Mouse (Mus musculus) forebrain, embryonic 10.5 days (tissue): ENCODE measurements around the gene Naaladl1. TPM values are rescaled to one million over a fixed set of nuclear protein-coding genes. Genes with fewer than 3 reads are reported as not detected.
A peak's percentile ranks its signal among the peaks of the same experiment; 100 is the strongest.

Source experiments
- DNase-seq: peaks from one replicate; pipeline ENCODE4 v3.0.0-alpha.2; 2017; ENCODE audit warnings: low spot score; ENCODE audit errors: extremely low spot score
- H3K27ac ChIP-seq: fragments of 300-500 bp; sonication (generic); 2 replicates; pipeline ENCODE4 v1.5.1; 2016; ENCODE audit warnings: mild to moderate bottlenecking
- H3K27me3 ChIP-seq: fragments of 300-500 bp; sonication (generic); 2 replicates; pipeline ENCODE4 v1.6.1; 2016; ENCODE audit warnings: mild to moderate bottlenecking; ENCODE audit not compliant: poor library complexity, severe bottlenecking
- H3K36me3 ChIP-seq: fragments of 300-500 bp; sonication (generic); replicated peaks from 2 replicates; pipeline ENCODE4 v1.6.1; 2016; ENCODE audit warnings: mild to moderate bottlenecking, moderate library complexity
- H3K4me1 ChIP-seq: fragments of 300-500 bp; sonication (generic); 2 replicates; pipeline ENCODE4 v1.6.1; 2016
- H3K4me3 ChIP-seq: fragments of 300-500 bp; sonication (generic); 2 replicates; pipeline ENCODE4 v1.5.1; 2016; ENCODE audit warnings: mild to moderate bottlenecking, moderate library complexity
- H3K9me3 ChIP-seq: fragments of 300-500 bp; sonication (generic); 2 replicates; pipeline ENCODE4 v1.6.1; 2016; ENCODE audit warnings: mild to moderate bottlenecking, moderate library complexity
- WGBS: fragments of 180-500 bp; shearing (Covaris S2); methylation state at CpG from one replicate; pipeline ENCODE4 v1.1.7; 2016; 5-methylcytosine and 5-hydroxymethylcytosine counted together
- polyA plus RNA-seq: library from polyadenylated mRNA; unstranded; fragments of >200 nt; fragmentation: Nextera tagmentation; extraction: Ambion mirVana; gene quantifications from 2 replicates; pipeline ENCODE4 v1.2.1, GENCODE M21; 2016

Gene Naaladl1
- 0.82 and 0.88 TPM in 2 replicates for polyA plus RNA-seq

DNA sequence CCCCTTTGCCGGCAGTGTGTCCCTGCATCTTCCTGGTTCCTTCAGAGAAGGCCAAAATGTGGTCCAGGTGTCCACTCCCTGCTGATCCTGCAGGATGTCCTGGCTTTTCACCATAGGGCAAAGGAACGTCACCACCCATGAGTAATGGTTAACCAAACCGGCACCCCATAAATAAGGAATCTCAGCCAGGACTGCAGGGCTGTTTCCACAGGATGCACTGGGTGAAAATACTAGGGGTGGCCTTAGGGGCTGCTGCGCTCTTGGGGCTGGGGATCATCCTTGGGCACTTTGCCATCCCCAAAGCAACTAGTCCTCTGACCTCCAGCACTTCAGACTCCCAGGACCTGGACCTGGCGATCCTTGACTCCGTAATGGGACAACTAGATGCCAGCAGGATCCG is at the start of gene Naaladl1:
Gene Naaladl1 (plus strand): TSS at position 197 of the 400 bp plus-strand sequence.
- H3K27me3 ChIP-seq: no peaks in the 10 kb centered on the region
- no peak within 1 kb of the TSS for H3K4me3 ChIP-seq
- H3K27ac ChIP-seq: no peak within 1 kb of the TSS
- H3K36me3 ChIP-seq: peaks cover 13% of the 10 kb centered on the region
- DNase-seq: no peak
- H3K9me3 ChIP-seq: no peaks in the 10 kb centered on the region
- 92% methylated on average over 7 of the region's 7 CpGs for WGBS
- H3K4me1 ChIP-seq: peaks cover 9% of the 10 kb centered on the region

DNA sequence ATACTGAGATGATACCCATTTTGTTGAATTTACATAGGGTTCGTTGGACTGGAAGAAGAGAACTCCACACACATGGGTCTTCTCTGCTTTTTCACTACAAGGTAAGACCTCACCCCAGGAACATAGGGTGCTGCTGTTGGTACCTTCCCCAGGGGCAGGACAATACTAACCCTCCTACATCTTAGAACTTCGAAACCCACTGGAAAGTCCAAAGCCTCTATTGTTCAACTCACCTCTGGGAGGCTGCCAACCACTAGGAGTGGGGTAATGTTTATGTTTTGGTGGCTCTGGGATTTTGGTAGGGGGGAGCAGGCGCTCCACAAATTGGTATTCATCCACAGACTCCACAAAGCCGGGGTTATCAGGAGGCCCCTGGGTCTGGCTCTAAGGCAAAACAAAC is 48.9 kb upstream of the Naaladl1 start:
- DNase-seq: no peak
- Histone ChIP-seq H3K4me1 (peaks cover 34% of the 10 kb centered on the region), H3K36me3 (peaks cover 68% of the 10 kb centered on the region), H3K4me3 (peak overlapping the region; percentile 85), H3K9me3 (no peaks in the 10 kb centered on the region), H3K27ac (peak overlapping the region; percentile 98; the same call in 1 of the 2 replicates), H3K27me3 (no peaks in the 10 kb centered on the region)
- 68% methylated on average over 4 of the region's 4 CpGs for WGBS

DNA sequence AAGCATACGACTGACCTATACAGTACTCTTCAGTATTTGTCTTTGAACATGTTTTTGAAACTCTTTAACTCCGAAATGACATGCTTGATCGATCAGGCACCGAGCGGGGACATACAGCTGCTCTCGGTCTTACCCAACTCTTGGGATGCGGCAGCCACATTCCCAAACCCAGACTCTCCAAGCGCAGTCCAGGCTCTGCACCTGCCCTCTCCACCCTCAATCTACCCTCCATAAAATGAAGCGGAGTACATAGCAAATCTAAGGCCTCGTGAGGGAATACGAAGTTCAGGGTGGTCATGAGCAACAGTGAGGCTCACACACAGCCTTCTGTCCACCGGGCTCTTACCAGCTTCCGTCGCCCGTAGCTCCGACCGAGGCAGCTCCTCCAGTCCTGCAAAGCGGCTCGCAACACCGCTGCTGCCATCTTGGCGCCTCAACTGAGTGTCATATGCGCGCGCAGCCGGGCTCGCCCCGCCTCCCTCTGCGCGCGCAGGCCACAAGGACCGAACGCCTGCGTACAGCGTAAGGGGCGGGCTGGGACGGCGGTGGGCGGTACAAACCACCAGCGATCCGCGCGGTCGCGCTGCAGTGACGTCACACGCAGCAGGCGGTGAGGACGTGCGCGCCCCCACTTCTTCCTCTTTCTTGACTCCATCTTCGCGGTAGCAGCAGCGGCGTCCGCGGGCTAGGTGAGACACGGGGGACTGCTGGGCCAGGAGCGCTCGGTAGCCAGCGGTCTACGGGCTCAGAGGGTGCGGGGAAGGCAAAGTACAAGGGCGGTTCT is 48.1 kb upstream of the Naaladl1 start, which contains the start of the genes Mrpl49 and Fau:
Gene Mrpl49 (minus strand): TSS at position 473 of the 784 bp plus-strand sequence.
Gene Fau (plus strand): TSS at position 532 of the 784 bp plus-strand sequence.
- Histone ChIP-seq H3K9me3 (no peaks in the 10 kb centered on the region), H3K27me3 (no peaks in the 10 kb centered on the region), H3K27ac (peak within 1 kb of the TSS; percentile 98), H3K4me1 (peaks cover 42% of the 10 kb centered on the region), H3K4me3 (peak within 1 kb of the TSS; percentile 85), H3K36me3 (peaks cover 60% of the 10 kb centered on the region)
- WGBS: under 1% methylated on average over 60 of the region's 63 CpGs
- DNase-seq: peak; percentile 98

DNA sequence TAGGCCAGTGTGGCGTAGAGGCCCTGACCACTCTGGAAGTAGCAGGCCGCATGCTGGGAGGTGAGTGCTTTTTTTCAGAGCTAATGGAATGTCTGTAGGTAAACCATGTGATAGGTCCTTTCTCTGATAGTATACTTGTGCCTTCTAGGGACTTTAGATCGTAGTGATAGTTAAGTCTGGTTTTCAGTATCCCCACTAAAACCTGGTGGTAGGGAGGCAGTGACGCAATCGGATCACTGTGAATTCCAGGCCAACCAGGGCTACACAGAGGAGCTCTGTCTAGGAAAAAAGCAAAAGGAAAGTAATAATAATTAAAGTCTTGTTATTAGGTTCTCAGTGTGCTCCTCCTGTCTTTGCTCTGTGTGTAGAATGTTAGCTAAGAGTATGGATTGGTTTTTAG is 47.1 kb upstream of the Naaladl1 start:
- Histone ChIP-seq H3K4me1 (peaks cover 49% of the 10 kb centered on the region), H3K36me3 (peaks cover 58% of the 10 kb centered on the region), H3K4me3 (peak overlapping the region; percentile 85), H3K9me3 (no peaks in the 10 kb centered on the region), H3K27me3 (no peaks in the 10 kb centered on the region), H3K27ac (peak overlapping the region; percentile 98)
- no peak for DNase-seq
- WGBS: 41% methylated on average over 5 of the region's 5 CpGs

DNA sequence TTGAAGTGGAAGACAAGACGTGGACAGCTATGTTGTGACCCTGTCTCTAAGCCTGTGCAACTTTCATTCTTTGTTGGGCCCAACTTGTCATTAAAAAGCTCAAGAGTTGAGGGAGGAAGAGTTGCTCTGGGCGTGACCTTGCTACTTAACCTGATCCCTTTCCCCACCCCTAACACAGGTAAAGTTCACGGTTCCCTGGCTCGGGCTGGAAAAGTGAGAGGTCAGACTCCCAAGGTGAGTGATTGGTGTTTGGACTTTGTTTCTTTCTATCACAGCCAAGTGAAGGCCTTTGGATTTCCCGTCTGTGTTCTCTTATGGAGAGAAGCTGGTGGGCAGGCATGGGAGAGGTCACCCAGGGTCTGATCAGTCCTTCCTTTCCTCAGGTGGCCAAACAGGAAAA is 46.6 kb upstream of the Naaladl1 start:
- DNase-seq: no peak
- Histone ChIP-seq H3K4me1 (peaks cover 49% of the 10 kb centered on the region), H3K27me3 (no peaks in the 10 kb centered on the region), H3K36me3 (peaks cover 58% of the 10 kb centered on the region), H3K4me3 (peak overlapping the region; percentile 85), H3K27ac (no peak overlapping the region), H3K9me3 (no peaks in the 10 kb centered on the region)
- 86% methylated on average over 5 of the region's 5 CpGs for WGBS

DNA sequence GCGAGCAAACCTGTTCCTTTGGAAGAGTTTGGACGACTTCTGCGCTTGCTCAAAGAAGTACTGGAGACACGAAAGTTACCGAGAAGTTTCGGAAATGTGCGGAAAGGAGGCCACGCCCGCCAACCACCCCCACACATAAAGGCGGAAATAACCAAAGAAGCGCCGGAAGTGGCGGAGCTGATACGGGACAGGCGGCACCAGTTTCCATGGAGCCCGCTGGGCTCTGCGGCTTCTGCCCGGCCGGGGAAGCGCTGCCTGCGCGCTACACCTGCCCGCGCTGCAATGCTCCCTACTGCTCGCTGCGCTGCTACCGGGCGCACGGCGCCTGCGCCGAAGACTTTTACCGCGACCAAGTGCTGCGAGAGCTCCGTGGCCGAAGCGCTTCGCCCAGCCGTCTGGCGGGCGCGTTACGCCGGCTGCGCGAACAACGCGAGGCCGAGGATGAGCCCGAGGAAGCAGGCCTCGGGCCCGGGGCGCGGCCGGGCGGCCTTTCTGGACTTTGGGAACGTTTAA is 44.5 kb upstream of the Naaladl1 start, which contains the start of gene Znhit2:
Gene Znhit2 (plus strand): TSS at position 172 of the 513 bp plus-strand sequence.
- under 1% methylated on average over 58 of the region's 58 CpGs for WGBS
- peak within 1 kb of the TSS; percentile 92 for H3K27ac ChIP-seq
- H3K36me3 ChIP-seq: peaks cover 40% of the 10 kb centered on the region
- peaks cover 54% of the 10 kb centered on the region for H3K4me1 ChIP-seq
- peak within 1 kb of the TSS; percentile 70 for H3K4me3 ChIP-seq
- peak; percentile 94 for DNase-seq
- no peaks in the 10 kb centered on the region for H3K27me3 ChIP-seq
- no peaks in the 10 kb centered on the region for H3K9me3 ChIP-seq

DNA sequence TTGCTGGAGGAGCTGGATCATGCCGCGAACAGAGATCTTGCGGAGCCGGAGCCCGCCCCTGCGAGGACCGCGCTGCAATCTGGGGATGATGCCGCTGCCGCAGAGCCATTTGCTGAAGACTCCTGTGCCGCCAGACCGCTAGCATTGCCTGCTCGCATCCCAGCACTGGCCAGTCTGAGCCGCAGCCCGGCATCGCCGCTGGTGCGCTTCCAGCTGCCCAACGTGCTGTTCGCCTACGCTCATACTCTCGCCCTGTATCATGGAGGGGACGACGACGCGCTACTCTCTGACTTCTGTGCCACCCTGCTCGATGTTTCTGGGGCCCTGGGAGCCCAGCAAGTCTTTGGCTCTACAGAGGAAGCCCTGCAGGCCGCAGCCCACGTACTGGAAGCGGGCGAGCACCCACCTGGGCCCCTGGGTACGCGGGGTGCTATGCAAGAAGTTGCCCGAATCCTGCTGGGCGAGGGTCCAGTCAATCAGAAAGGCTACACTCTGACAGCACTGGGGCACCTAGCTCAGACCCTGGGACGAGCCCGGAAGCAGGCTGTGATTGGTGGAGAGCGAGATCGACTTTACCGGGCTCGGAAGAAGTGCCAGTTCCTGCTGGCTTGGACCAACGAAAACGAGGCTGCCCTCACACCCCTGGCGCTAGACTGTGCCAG is 43.8 kb upstream of the Naaladl1 start:
- H3K4me3 ChIP-seq: peak overlapping the region; percentile 70
- H3K4me1 ChIP-seq: peaks cover 54% of the 10 kb centered on the region
- DNase-seq: peak; percentile 50
- 4% methylated on average over 44 of the region's 44 CpGs for whole genome bisulfite sequencing
- H3K36me3 ChIP-seq: peaks cover 37% of the 10 kb centered on the region
- H3K27me3 ChIP-seq: no peaks in the 10 kb centered on the region
- peak overlapping the region; percentile 92 for H3K27ac ChIP-seq
- H3K9me3 ChIP-seq: no peaks in the 10 kb centered on the region

DNA sequence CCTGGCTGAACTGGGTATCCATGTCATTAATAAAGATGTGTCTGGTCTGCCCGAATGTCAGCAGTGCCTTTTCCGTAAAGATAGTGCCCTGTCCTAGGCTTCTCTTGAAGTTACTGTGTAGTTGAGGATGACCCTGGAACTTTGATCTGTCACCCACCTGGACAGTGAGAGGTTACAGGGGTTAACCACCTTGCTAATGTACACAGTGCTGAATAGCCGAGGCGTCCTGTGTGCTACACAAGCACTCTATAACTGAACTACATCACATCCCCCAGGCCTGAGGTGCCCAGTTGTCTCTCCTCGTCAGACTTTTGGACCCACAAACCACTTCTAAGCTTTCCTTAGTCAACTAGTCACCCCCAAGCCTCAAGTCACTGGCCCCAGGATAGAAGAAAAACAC is 43.2 kb upstream of the Naaladl1 start:
- H3K4me1 ChIP-seq: peaks cover 56% of the 10 kb centered on the region
- peaks cover 37% of the 10 kb centered on the region for H3K36me3 ChIP-seq
- 82% methylated on average over 5 of the region's 5 CpGs for WGBS
- peak overlapping the region; percentile 92 for H3K27ac ChIP-seq
- DNase-seq: no peak
- H3K9me3 ChIP-seq: no peaks in the 10 kb centered on the region
- peak overlapping the region; percentile 70 for H3K4me3 ChIP-seq
- H3K27me3 ChIP-seq: no peaks in the 10 kb centered on the region

DNA sequence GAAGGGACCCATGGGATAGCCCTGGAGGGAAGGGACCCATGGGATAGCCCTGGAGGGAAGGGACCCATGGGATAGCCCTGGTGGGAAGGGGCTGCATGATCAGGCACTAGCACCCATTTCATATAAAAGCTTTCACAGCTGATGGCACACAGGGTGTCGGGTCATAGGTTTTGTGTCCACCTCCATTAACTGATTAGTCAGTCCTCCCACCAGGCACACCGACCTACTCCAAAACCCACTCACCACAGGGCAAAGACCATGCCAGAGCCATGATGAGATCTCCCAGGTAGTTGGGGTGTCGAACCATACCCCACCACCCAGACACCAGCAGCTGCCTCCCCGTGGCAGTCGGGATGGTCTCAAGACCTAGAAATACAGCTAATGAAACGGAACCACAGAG is 42.5 kb upstream of the Naaladl1 start:
- 95% methylated on average over 6 of the region's 6 CpGs for WGBS
- DNase-seq: no peak
- Histone ChIP-seq H3K9me3 (no peaks in the 10 kb centered on the region), H3K4me3 (peak overlapping the region; percentile 70; the same call in 1 of the 2 replicates), H3K27ac (no peak overlapping the region), H3K27me3 (no peaks in the 10 kb centered on the region), H3K4me1 (peaks cover 62% of the 10 kb centered on the region), H3K36me3 (peaks cover 37% of the 10 kb centered on the region)

DNA sequence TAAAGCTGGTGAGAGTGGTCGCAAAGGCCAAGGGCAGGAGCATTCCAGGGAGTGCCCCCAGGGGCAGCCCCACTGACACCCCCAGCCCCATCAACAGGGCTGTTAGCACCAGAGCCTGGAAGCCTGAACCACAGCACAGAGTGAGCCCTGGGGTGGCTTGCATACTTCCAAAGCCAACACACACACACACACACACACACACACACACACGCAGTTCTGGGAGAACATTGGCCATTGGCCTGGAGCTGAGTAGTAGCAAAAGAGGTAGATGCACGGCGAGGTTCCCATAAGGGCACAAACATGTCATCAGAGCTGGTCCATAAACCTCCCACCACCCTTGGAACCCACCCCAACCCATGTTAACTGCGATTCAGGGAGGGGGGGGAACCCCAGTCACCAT is 39.0 kb upstream of the Naaladl1 start:
- H3K36me3 ChIP-seq: peaks cover 48% of the 10 kb centered on the region
- no peak for DNase-seq
- no peaks in the 10 kb centered on the region for H3K9me3 ChIP-seq
- H3K27me3 ChIP-seq: 0 out of 2 replicates have a peak, but pooled peaks cover 3% of the 10 kb centered on the region
- peak overlapping the region; percentile 89 for H3K27ac ChIP-seq
- H3K4me3 ChIP-seq: peak overlapping the region; percentile 70
- peaks cover 51% of the 10 kb centered on the region for H3K4me1 ChIP-seq
- WGBS: 46% methylated on average over 5 of the region's 5 CpGs

DNA sequence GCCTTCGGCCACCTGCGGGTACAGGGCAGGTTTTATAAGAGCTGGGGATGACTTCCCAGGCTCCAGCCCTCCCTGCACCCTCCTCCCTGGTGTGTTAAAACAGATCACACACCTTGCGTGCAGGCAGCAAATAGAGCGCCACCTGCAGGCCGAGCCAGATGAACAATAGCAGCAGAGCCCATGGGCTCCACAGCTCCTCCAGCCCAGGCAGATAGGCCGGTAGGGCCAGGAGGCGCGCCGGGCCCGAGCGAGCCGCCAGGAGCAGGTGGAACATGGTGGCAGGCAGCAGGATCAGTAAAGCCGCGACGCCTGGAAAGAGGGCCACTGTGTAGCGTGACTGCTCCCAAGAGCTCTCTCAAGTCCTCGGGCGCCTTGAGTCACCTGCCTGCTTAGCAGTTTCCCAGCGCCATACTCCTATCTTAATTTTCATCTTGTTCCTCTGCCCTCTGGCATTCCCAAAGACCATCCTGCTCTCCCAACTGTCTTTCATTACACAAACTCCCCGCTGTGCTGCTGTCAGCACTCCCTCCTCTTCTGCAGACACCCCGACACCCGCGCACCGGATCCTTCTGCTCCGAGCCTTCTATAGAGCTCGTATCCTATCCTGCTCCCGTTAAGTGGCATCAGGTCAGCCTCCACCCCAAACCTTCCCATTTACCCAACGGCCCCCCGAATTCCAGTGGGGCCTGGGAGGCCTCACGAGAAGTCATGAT is 38.4 kb upstream of the Naaladl1 start:
- Histone ChIP-seq H3K36me3 (peaks cover 51% of the 10 kb centered on the region), H3K4me1 (peaks cover 45% of the 10 kb centered on the region), H3K27ac (peak overlapping the region; percentile 89), H3K27me3 (0 out of 2 replicates have a peak, but pooled peaks cover 3% of the 10 kb centered on the region), H3K4me3 (peak overlapping the region; percentile 70), H3K9me3 (no peaks in the 10 kb centered on the region)
- WGBS: under 1% methylated on average over 30 of the region's 30 CpGs
- DNase-seq: peak; percentile 86

DNA sequence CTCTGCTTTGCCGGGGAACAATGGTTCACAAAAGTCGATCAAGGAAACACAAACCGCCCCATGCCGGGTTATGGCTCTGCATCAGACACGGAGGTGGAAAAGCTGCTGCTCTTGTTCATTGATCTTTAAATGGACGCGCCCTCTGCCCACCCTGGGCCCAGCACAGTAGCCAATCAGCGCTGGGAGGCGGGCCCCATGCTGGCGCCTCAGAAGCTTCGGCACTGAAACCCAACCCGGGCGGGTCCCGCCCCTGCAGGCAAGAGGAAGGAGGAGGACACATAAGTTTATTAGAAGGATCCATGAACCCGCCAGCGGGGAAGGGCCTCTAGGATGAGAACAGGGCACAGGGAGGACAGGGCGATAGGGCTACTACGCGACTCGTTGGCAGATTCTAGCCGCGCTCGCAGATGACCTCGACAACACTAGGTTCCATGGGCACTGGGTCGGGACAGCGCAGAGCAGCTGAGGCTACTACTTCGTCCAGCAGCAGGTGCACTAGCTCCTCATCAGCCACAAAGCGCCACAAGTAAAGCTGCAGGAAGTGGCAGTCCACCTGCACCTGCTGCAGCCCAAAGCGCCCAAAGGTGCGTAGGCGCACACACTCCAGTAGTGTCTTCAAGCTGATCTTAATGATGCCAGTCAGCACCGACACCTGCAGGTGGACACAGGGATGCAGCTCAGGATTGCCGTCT is 37.7 kb upstream of the Naaladl1 start, which contains the start of gene Tm7sf2:
Gene Tm7sf2 (minus strand): TSS at position 650 of the 692 bp plus-strand sequence.
- Histone ChIP-seq H3K4me1 (peaks cover 38% of the 10 kb centered on the region), H3K4me3 (peak within 1 kb of the TSS; percentile 70), H3K27ac (peak within 1 kb of the TSS; percentile 89), H3K27me3 (0 out of 2 replicates have a peak, but pooled peaks cover 3% of the 10 kb centered on the region), H3K36me3 (peaks cover 53% of the 10 kb centered on the region), H3K9me3 (no peaks in the 10 kb centered on the region)
- DNase-seq: peak; percentile 92
- 8% methylated on average over 33 of the region's 33 CpGs for WGBS
